Mouse (Mus musculus) ovary, adult 10 weeks (tissue): ENCODE measurements around the gene Myh7b. TPM values are rescaled to one million over a fixed set of nuclear protein-coding genes. Genes with fewer than 3 reads are reported as not detected.

Experiments used
- polyA plus RNA-seq: library from polyadenylated mRNA; stranded (reverse); fragments of 350-450 nt; fragmentation: Illumina TruSeq; extraction: RNeasy Lipid Tissue Mini Kit (QIAGEN cat#74804); gene quantifications from one replicate; pipeline ENCODE4 v1.2.3, GENCODE M21; 2014

The Myh7b gene
- polyA plus RNA-seq = not detected

GRCm38 (mm10) chr2:155610978-155611377 lies at the start of gene Myh7b:
Gene Myh7b, plus strand, starts transcription at chr2:155611212.

DNA sequence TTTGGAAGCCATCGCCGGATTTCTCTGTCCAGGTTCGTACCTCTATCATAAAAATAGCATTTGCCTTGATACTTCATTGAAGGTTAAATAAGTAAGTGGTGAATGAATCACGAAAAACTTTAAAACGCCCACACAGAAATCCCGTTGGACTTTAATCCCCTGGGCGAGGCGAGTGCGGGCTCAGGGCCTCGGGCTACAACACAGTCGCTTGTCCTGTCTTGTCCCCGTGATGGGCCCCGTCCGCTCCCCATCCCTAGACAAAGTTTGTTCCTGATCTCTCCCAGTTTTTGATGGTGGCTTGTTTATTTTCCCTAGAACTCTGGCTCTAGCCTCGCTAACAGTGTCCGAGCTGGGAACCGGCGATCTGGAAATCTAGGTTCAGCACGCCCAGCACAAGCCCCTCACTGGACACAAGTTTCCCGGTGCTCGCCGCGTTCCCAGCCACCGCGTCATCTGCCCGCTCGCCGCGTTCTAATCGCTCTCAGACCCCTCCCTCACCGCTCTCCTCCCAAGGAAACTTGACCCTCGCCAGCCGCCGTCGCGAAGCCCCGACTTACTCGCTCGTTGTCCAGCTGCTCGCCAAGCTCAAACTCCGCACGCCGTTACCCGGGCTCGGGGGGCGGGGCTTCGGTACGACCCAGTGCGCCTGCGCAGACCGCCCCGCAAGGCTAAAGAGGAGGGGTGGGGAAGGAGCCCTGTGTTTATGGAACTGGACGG lies 18.7 kb upstream of the Myh7b start, which contains the start of gene Gss:
Gene Gss, minus strand, starts transcription at position 674 of the 717 bp plus-strand sequence.

Other genes starting within 250 kb of the Myh7b start
- 73.9 TPM for gene Trp53inp2, start 230.2 kb upstream of the Myh7b start, polyA plus RNA-seq
- 78.7 TPM for gene Ncoa6, start 137.3 kb upstream of the Myh7b start, polyA plus RNA-seq
- gene Acss2, start 93.3 kb upstream of the Myh7b start, polyA plus RNA-seq = 8.0 TPM
- not detected for gene Ggt7, start 93.0 kb upstream of the Myh7b start, polyA plus RNA-seq
- 1.3 TPM for gene Gss, start 18.4 kb upstream of the Myh7b start, polyA plus RNA-seq
- 133 TPM for gene Trpc4ap, start 81.2 kb downstream of the Myh7b start, polyA plus RNA-seq
- 8.2 TPM for gene Edem2, start 118.3 kb downstream of the Myh7b start, polyA plus RNA-seq
- gene Gm17581, start 124.7 kb downstream of the Myh7b start, polyA plus RNA-seq = not detected
- gene Procr, start 139.9 kb downstream of the Myh7b start, polyA plus RNA-seq = 5.0 TPM
- not detected for gene Mmp24, start 164.1 kb downstream of the Myh7b start, polyA plus RNA-seq
- gene BC029722, start 208.2 kb downstream of the Myh7b start, polyA plus RNA-seq = 19.0 TPM
- 9.6 TPM for gene Eif6, start 215.7 kb downstream of the Myh7b start, polyA plus RNA-seq
- not detected for gene Fam83c, start 223.6 kb downstream of the Myh7b start, polyA plus RNA-seq